Mouse (Mus musculus) urinary bladder, postnatal 0 days (tissue): ENCODE measurements around the gene Vkorc1. TPM values are rescaled to one million over a fixed set of nuclear protein-coding genes. Genes with fewer than 3 reads are reported as not detected.

Experiments used
- polyA plus RNA-seq: library from polyadenylated mRNA; unstranded; fragments of >200 nt; fragmentation: Nextera tagmentation; extraction: Ambion mirVana; gene quantifications from 2 replicates; pipeline ENCODE4 v1.2.1, GENCODE M21; 2015

Vkorc1 gene
- 151 and 156 TPM in 2 replicates for polyA plus RNA-seq

DNA sequence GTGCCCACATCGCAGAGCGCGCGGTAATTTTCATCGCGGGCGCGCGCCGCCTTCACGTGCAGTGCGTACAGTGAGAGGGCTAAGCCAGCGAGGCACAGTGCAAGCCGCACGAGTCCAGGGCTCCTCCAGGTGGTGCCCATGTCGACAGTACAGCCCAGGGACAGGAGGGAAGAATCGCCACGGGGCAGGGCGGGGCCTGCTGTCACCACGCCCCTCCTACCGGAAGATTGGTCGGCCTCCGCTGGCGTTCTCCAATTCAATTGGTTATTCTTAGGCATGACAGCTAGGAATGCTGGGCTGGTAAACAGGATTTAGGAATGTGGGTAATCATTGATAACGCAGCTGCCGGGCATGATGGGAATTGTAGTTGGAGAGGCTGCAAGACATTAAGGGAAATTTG, at the start of gene Vkorc1, which contains the start of gene Gm21974:
Vkorc1 (minus strand) TSS at position 176 of the 400 bp plus-strand sequence.
Gm21974 (minus strand) TSS at position 13 of the 400 bp plus-strand sequence.

DNA sequence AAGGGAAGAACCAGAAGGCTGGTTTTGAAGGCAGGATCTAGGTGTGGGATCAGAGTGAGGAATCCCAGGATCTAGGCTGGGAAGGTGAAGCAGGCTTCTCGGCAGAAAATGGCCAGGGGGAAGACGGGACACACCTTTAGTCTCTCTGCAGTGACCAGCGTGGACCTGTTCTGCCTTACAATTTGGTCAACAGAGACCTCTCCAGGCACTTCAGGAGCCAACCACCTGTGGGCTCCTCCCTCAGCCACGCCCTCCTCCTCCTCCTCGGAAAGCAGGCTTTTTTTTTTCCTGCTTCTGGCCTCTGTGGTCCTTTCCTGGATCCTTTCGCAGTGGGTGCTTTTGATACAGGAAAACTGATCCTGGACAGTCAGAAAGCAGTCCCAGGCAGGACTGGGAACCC, 34.5 kb upstream of the Vkorc1 start, which contains the start of gene Prss8:
Prss8 (minus strand) TSS at position 182 of the 400 bp plus-strand sequence.

DNA sequence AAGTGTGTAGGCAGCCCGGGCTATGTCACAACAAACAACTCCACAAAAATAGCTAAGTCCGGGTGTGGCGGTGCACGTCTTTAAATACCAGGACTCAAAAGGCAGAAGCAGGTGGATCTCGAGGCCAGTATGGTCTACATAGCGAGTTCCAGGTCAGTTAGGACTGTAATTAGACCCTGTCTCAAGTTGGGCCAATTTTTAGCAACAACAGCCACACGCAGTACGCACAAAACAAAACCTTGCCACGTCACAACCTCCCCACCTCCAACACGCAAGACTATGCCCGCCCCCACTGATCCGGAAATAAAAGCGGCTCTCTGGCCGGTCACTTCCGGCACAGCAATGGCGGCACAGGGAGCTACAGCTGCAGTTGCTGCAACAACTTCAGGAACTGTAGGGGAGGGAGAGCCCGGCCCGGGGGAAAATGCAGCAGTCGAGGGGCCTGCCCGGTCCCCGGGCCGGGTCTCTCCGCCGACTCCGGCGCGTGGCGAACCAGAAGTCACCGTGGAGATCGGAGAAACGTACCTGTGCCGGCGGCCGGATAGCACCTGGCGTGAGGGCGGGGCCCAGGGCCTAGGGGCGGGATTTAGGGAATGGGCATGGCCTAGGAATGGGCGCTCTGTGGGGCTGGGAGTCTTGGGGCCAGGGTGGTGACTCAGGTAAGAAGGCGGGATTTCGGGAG, 16.9 kb upstream of the Vkorc1 start, which contains the start of gene Kat8:
Kat8 (plus strand) TSS at position 327 of the 682 bp plus-strand sequence.

DNA sequence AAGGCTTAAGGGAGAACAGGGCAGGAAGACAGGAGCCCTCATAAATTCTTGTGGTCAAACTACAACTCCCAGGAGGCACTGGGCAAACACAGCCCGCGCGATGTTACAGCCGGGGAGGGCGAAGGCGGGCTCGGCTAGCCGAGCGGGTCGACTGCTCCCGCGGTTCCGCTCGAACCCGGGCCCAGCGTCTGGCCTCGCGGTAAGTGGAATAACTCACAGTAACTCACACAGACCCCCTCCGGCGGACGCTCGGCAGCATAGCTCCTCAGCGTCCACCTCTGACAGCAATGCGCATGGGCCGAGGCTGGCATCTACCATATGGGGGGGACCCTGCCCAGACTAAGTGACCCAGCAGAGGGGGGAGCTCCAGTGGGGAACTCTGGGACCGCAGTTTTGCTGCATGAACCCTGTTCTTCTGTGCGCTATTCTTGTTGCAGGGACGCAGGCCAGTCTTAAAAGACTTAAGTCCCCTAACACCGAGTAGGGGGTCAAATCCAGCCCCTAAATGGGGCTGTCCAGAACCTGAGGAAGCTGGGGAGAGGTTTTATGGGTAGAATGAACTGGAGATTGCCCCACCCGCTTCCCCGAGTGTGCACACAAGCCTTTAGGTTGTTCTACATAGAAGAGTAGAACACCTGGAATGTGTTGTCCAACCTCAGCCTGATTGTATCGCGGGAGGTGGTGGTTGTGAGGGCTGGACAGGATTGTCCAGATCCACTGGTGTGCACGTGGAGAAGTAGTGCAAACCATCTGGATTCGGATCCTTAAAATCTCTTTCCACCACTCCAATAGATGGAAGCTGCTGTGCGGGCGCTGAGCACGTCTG, 8.8 kb upstream of the Vkorc1 start, which contains the start of gene Bckdk:
Bckdk (plus strand) TSS at position 112 of the 826 bp plus-strand sequence.

DNA sequence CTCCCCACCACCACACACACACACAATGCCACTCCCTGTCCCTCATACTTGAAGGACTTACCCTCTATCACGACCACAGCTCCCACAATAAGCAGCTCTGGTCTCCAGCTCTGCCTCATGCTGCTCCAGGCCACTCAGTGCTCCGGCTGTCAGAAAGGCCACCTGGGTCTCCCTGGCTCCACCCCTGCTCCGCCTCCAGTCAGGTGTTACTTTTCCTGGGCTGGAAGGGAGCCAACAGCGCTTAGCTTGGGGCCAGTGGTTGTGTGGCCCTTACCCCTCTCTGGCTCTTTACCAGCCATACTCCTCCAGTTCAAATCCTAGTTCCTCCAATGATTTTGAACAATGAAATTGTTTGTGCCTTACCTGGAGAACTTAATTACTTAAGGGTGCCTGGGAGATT, 4.6 kb downstream of the Vkorc1 start, which contains the start of gene Prss53:
Prss53 (minus strand) TSS at position 173 of the 400 bp plus-strand sequence.

DNA sequence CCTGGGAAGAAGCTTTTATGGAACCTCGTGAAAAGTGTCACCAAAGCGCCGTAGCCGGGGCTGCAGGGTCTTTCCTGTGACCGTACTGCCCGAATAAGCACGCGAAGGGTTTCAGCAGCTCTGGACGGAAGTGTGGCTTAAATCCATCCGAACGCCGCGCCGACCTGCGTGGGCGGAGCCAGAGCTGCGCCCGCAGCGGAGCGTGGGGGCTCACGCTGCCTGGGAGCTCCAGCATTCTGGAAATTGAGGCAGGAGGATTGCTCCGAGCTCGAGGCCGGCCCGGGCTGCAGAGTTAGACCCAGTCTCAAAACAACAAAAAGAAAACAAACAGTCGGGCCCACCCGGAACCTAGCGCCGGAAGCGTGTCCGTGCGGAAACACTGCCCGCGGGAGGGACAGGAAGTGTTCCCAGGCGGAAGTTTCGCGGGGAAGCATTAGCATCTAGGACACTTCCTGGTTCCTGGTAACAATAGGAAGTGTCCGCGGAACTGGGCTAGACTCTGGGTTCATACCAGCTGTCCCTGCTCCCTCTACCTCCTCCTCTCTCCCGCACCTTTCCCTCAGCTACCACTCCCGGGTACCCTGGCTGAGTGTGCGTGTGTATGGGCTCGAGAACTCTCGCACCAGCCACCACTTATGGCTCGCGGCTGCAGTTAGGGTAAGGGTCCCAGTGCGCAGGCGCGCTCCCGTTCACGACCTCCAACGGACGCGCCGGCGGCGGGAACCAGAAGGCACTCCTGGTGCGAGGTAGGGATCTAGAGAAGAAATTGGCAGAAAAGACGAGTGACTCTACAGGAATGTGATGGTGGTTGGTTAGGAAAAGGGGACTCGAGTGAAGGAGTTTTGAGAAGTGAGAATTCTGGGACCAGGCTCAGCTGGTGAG, 18.7 kb downstream of the Vkorc1 start, which contains the start of gene Zfp668:
Zfp668 (minus strand) TSS at position 362 of the 882 bp plus-strand sequence.

DNA sequence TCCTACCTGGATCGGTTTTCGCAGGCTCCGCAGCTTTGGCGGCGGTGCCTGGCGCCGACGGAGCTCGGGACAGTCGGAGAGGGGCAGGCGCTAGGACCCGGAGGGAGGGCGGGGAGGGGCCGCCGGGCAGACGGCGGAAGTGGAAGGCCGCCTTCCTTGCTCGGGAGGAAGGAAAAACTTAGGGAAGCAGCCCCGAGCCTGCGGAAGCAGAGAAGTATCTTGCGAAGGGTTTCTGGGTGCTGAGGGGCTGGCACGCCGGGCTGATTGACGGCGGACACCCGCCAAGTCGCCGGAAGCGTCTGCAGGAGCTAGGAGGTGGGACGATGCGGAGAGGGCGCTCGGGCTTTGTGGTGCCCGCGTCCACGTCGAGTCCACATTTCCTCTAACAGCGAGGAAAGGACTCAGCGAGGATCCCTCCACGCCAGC, 19.4 kb downstream of the Vkorc1 start, which contains the start of gene Zfp646:
Zfp646 (plus strand) TSS at position 181 of the 426 bp plus-strand sequence.

Other genes starting within 250 kb of the Vkorc1 start
- gene Bcl7c, start 186.7 kb downstream of the Vkorc1 start, polyA plus RNA-seq = 31.0 and 37.4 TPM in 2 replicates
- gene Ctf1, start 182.9 kb downstream of the Vkorc1 start, polyA plus RNA-seq = 5.9 and 6.1 TPM in 2 replicates
- 0.12 TPM in 1 of 2 replicates, not detected in the other for gene Ctf2, start 163.5 kb downstream of the Vkorc1 start, polyA plus RNA-seq
- 1.1 and 1.4 TPM in 2 replicates for gene Fbxl19, start 151.1 kb downstream of the Vkorc1 start, polyA plus RNA-seq
- gene Orai3, start 125.8 kb downstream of the Vkorc1 start, polyA plus RNA-seq = 22.1 and 26.0 TPM in 2 replicates
- 9.4 and 11.0 TPM in 2 replicates for gene Setd1a, start 118.9 kb downstream of the Vkorc1 start, polyA plus RNA-seq
- gene Gm49388, start 110.0 kb downstream of the Vkorc1 start, polyA plus RNA-seq = not detected in 2 replicates
- 26.7 and 37.8 TPM in 2 replicates for gene Hsd3b7, start 95.0 kb downstream of the Vkorc1 start, polyA plus RNA-seq
- gene Stx4a, start 71.3 kb downstream of the Vkorc1 start, polyA plus RNA-seq = 47.2 and 47.9 TPM in 2 replicates
- 0.67 and 1.3 TPM in 2 replicates for gene Stx1b, start 71.1 kb downstream of the Vkorc1 start, polyA plus RNA-seq
- 3.5 and 3.8 TPM in 2 replicates for gene Zfp646, start 19.4 kb downstream of the Vkorc1 start, polyA plus RNA-seq
- 6.5 and 6.9 TPM in 2 replicates for gene Zfp668, start 18.8 kb downstream of the Vkorc1 start, polyA plus RNA-seq
- 0.65 and 0.75 TPM in 2 replicates for gene Prss53, start 4.6 kb downstream of the Vkorc1 start, polyA plus RNA-seq
- not detected in 2 replicates for gene Gm21974, start 163 bp downstream of the Vkorc1 start, polyA plus RNA-seq
- gene Bckdk, start 8.5 kb upstream of the Vkorc1 start, polyA plus RNA-seq = 103 and 107 TPM in 2 replicates
- 16.2 and 16.4 TPM in 2 replicates for gene Kat8, start 16.9 kb upstream of the Vkorc1 start, polyA plus RNA-seq
- 27.0 and 30.7 TPM in 2 replicates for gene Prss8, start 34.5 kb upstream of the Vkorc1 start, polyA plus RNA-seq
- gene Prss36, start 51.1 kb upstream of the Vkorc1 start, polyA plus RNA-seq = 7.0 and 8.1 TPM in 2 replicates
- gene Fus, start 71.8 kb upstream of the Vkorc1 start, polyA plus RNA-seq = 172 TPM in 2 replicates
- 74.4 and 124 TPM in 2 replicates for gene Pycard, start 98.2 kb upstream of the Vkorc1 start, polyA plus RNA-seq
- gene Trim72, start 108.3 kb upstream of the Vkorc1 start, polyA plus RNA-seq = 0.10 and 0.20 TPM in 2 replicates
- 5.6 and 33.1 TPM in 2 replicates for gene Itgam, start 167.0 kb upstream of the Vkorc1 start, polyA plus RNA-seq
- gene Gm49368, start 167.1 kb upstream of the Vkorc1 start, polyA plus RNA-seq = 0.80 TPM in 1 of 2 replicates, not detected in the other
- gene Itgax, start 233.9 kb upstream of the Vkorc1 start, polyA plus RNA-seq = 0.07 and 0.29 TPM in 2 replicates